Mouse (Mus musculus) megakaryocyte, embryonic 14.5 days (primary cell): Measurements from ENCODE around the gene Alpk1.

ENCODE experiments used
- FLI1 ChIP-seq: IDR thresholded peaks from 2 replicates; pipeline ENCODE4 v1.6.1; 2012; ENCODE audit warnings: low read length, inconsistent platforms, mixed read lengths
- GATA1 ChIP-seq: IDR thresholded peaks from 3 replicates; pipeline ENCODE4 v1.6.1; 2012; ENCODE audit warnings: mixed read lengths, low read length, inconsistent platforms, borderline replicate concordance

DNA sequence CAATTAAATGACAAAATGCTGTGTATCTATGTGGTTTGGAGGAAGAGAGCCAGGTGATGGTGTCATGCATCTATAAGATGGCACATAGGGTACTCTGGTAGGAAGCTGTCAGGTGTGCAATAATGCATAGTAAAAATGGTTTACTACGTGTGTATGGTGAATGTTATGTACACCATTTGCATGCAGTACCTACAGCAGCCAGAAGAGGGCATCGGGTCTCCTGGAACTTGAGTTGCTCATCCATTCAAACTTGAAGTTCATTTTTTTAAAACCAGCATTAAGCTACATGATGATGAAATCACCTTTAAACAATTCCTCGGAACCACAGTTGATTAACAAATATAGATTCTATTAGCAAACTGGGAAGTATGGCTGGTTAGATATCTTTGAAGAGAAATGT, 38.9 kb downstream of the Alpk1 start:
- TF ChIP-seq GATA1 (no peak), FLI1 (no peak)
